Mouse (Mus musculus) MEL (cell line): ENCODE data around the gene Snx17. TPM values are rescaled to one million over a fixed set of nuclear protein-coding genes. Genes with fewer than 3 reads are reported as not detected.

ENCODE experiments used
- DNase-seq: peaks from one replicate; pipeline ENCODE4 v3.0.0; 2011; ENCODE audit warnings: low read depth, low spot score
- H3K27ac ChIP-seq: 2 replicates; pipeline ENCODE4 v1.5.1; 2012; ENCODE audit warnings: low read depth, mild to moderate bottlenecking, control low read depth, low read length, moderate library complexity; ENCODE audit not compliant: control insufficient read depth
- H3K27me3 ChIP-seq, 2 experiments: fragments of 150-350 bp in 1 of 2; sonication (generic) in 1 of 2; 2 replicates each; pipeline ENCODE4 v1.6.1; 2012; ENCODE audit warnings: low read length in 2 of 2, mild to moderate bottlenecking in 2 of 2, improper control_type of control experiment in 1 of 2, moderate library complexity in 1 of 2; ENCODE audit not compliant: insufficient read depth in 2 of 2, control insufficient read depth in 1 of 2
- H3K36me3 ChIP-seq, 2 experiments: 2 replicates each; pipeline ENCODE4 v1.6.1; 2012 to 2014; ENCODE audit warnings: low read length in 2 of 2, improper control_type of control experiment in 1 of 2, inconsistent platforms in 1 of 2, mild to moderate bottlenecking in 1 of 2; ENCODE audit not compliant: insufficient read depth in 2 of 2, control insufficient read depth in 1 of 2
- H3K4me1 ChIP-seq, 2 experiments: fragments of 150-350 bp in 1 of 2; sonication (generic) in 1 of 2; 2 replicates each; pipeline ENCODE4 v1.6.1; 2012; ENCODE audit warnings: low read length in 2 of 2, improper control_type of control experiment in 1 of 2, mild to moderate bottlenecking in 1 of 2; ENCODE audit not compliant: insufficient read depth in 2 of 2, control insufficient read depth in 1 of 2
- H3K4me3 ChIP-seq, 2 experiments: fragments of 150-350 bp in 1 of 2; sonication (generic) in 1 of 2; 2 replicates each; pipeline ENCODE4 v1.5.1; 2012; ENCODE audit warnings: low read depth in 2 of 2, low read length in 2 of 2, mild to moderate bottlenecking in 2 of 2, moderate library complexity in 2 of 2, control low read depth in 1 of 2, improper control_type of control experiment in 1 of 2; ENCODE audit not compliant: control insufficient read depth in 1 of 2, insufficient read depth in 1 of 2
- H3K79me2 ChIP-seq: 2 replicates; pipeline ENCODE4 v1.6.1; 2012; ENCODE audit warnings: mild to moderate bottlenecking, low read length, moderate library complexity; ENCODE audit not compliant: control insufficient read depth, poor library complexity, insufficient read depth
- H3K9ac ChIP-seq: 2 replicates; pipeline ENCODE4 v1.6.1; 2012; ENCODE audit warnings: low read depth, mild to moderate bottlenecking, control low read depth, low read length, moderate library complexity; ENCODE audit not compliant: control insufficient read depth, poor library complexity, severe bottlenecking
- H3K9me3 ChIP-seq: fragments of 150-350 bp; sonication (generic); replicated peaks from 2 replicates; pipeline ENCODE4 v1.6.1; 2012; ENCODE audit warnings: mild to moderate bottlenecking, low read length, improper control_type of control experiment, moderate library complexity; ENCODE audit not compliant: insufficient read depth
- BHLHE40 ChIP-seq: IDR thresholded peaks from 2 replicates; pipeline ENCODE4 v1.6.1; 2012; ENCODE audit warnings: low read depth, mild to moderate bottlenecking, inconsistent platforms, low read length, improper control_type of control experiment, borderline replicate concordance
- CHD1 ChIP-seq: IDR thresholded peaks from 2 replicates; pipeline ENCODE4 v1.6.1; 2012; ENCODE audit warnings: low read depth, mild to moderate bottlenecking, inconsistent platforms, low read length, improper control_type of control experiment
- CHD2 ChIP-seq: IDR thresholded peaks from 2 replicates; pipeline ENCODE4 v1.6.1; 2011; ENCODE audit warnings: low read length, improper control_type of control experiment
- E2F4 ChIP-seq: IDR thresholded peaks from 2 replicates; pipeline ENCODE4 v1.6.1; 2011; ENCODE audit warnings: low read depth, low read length, improper control_type of control experiment, borderline replicate concordance
- ELF1 ChIP-seq: IDR thresholded peaks from 2 replicates; pipeline ENCODE4 v1.6.1; 2014; ENCODE audit warnings: low read depth, mild to moderate bottlenecking, inconsistent platforms, low read length, improper control_type of control experiment, moderate library complexity
- ETS1 ChIP-seq: IDR thresholded peaks from 2 replicates; pipeline ENCODE4 v1.6.1; 2012; ENCODE audit warnings: low read depth, mild to moderate bottlenecking, inconsistent platforms, low read length, improper control_type of control experiment, moderate library complexity
- JUND ChIP-seq: IDR thresholded peaks from 2 replicates; pipeline ENCODE4 v1.6.1; 2011; ENCODE audit warnings: low read depth, mild to moderate bottlenecking, improper control_type of control experiment, low read length
- MAFK ChIP-seq: IDR thresholded peaks from 2 replicates; pipeline ENCODE4 v1.6.1; 2011; ENCODE audit warnings: low read depth, mild to moderate bottlenecking, low read length, improper control_type of control experiment, borderline replicate concordance
- MAX ChIP-seq: IDR thresholded peaks from 2 replicates; pipeline ENCODE4 v1.6.1; 2011; ENCODE audit warnings: low read length, improper control_type of control experiment
- MAZ ChIP-seq: IDR thresholded peaks from 2 replicates; pipeline ENCODE4 v1.6.1; 2012; ENCODE audit warnings: low read depth, mild to moderate bottlenecking, inconsistent platforms, low read length, improper control_type of control experiment
- MEF2A ChIP-seq: IDR thresholded peaks from 2 replicates; pipeline ENCODE4 v1.6.1; 2014; ENCODE audit warnings: low read depth, mild to moderate bottlenecking, inconsistent platforms, low read length, improper control_type of control experiment; ENCODE audit not compliant: poor library complexity, insufficient replicate concordance, severe bottlenecking; ENCODE audit errors: extremely low read depth
- MXI1 ChIP-seq: IDR thresholded peaks from 2 replicates; pipeline ENCODE4 v1.6.1; 2011; ENCODE audit warnings: mild to moderate bottlenecking, low read depth, low read length, improper control_type of control experiment
- MYB ChIP-seq: IDR thresholded peaks from 2 replicates; pipeline ENCODE4 v1.6.1; 2011; ENCODE audit warnings: mild to moderate bottlenecking, low read depth, low read length, improper control_type of control experiment
- NELFE ChIP-seq: IDR thresholded peaks from 2 replicates; pipeline ENCODE4 v1.6.1; 2011; ENCODE audit warnings: low read depth, low read length, improper control_type of control experiment
- NRF1 ChIP-seq: IDR thresholded peaks from 2 replicates; pipeline ENCODE4 v1.6.1; 2014; ENCODE audit warnings: low read depth, mild to moderate bottlenecking, inconsistent platforms, low read length, improper control_type of control experiment, moderate library complexity; ENCODE audit not compliant: poor library complexity, insufficient read depth, severe bottlenecking
- POLR2A ChIP-seq, 2 experiments: IDR thresholded peaks; 2 replicates each; pipeline ENCODE4 v1.6.1; 2011 to 2012; ENCODE audit warnings: low read length in 2 of 2, mild to moderate bottlenecking in 2 of 2, control low read depth in 1 of 2, improper control_type of control experiment in 1 of 2, low read depth in 1 of 2, moderate library complexity in 1 of 2; ENCODE audit not compliant: control insufficient read depth in 1 of 2, insufficient read depth in 1 of 2, poor library complexity in 1 of 2
- POLR2AphosphoS2 ChIP-seq: IDR thresholded peaks from 2 replicates; pipeline ENCODE4 v1.6.1; 2011; ENCODE audit warnings: low read length, improper control_type of control experiment
- POLR2AphosphoS5 ChIP-seq: IDR thresholded peaks from 2 replicates; pipeline ENCODE4 v1.6.1; 2012; ENCODE audit warnings: low read depth, borderline replicate concordance, mild to moderate bottlenecking, inconsistent platforms, low read length, moderate library complexity, mixed read lengths
- RAD21 ChIP-seq: IDR thresholded peaks from 2 replicates; pipeline ENCODE4 v1.6.1; 2011; ENCODE audit warnings: mild to moderate bottlenecking, low read depth, low read length, improper control_type of control experiment
- RCOR1 ChIP-seq: IDR thresholded peaks from 2 replicates; pipeline ENCODE4 v1.6.1; 2012; ENCODE audit warnings: low read depth, mild to moderate bottlenecking, inconsistent platforms, low read length, improper control_type of control experiment
- SIN3A ChIP-seq: IDR thresholded peaks from 2 replicates; pipeline ENCODE4 v1.6.1; 2012; ENCODE audit warnings: low read length, improper control_type of control experiment, inconsistent platforms
- TBP ChIP-seq: IDR thresholded peaks from 2 replicates; pipeline ENCODE4 v1.8.0; 2011; ENCODE audit warnings: low read depth, low read length, improper control_type of control experiment
- TCF12 ChIP-seq: IDR thresholded peaks from 2 replicates; pipeline ENCODE4 v1.6.1; 2014; ENCODE audit warnings: low read depth, mild to moderate bottlenecking, inconsistent platforms, low read length, improper control_type of control experiment, moderate library complexity
- UBTF ChIP-seq: IDR thresholded peaks from 2 replicates; pipeline ENCODE4 v1.6.1; 2012; ENCODE audit warnings: low read depth, mild to moderate bottlenecking, inconsistent platforms, low read length, improper control_type of control experiment, moderate library complexity, borderline replicate concordance; ENCODE audit not compliant: insufficient read depth
- USF1 ChIP-seq: IDR thresholded peaks from 2 replicates; pipeline ENCODE4 v1.6.1; 2014; ENCODE audit warnings: low read depth, mild to moderate bottlenecking, inconsistent platforms, low read length, improper control_type of control experiment, moderate library complexity
- USF2 ChIP-seq, 2 experiments: IDR thresholded peaks; 2 replicates each; pipeline ENCODE4 v1.6.1; 2011 to 2012; ENCODE audit warnings: improper control_type of control experiment in 2 of 2, low read length in 2 of 2, borderline replicate concordance in 1 of 2, inconsistent platforms in 1 of 2, low read depth in 1 of 2, mild to moderate bottlenecking in 1 of 2; ENCODE audit not compliant: insufficient read depth in 1 of 2
- ZKSCAN1 ChIP-seq: IDR thresholded peaks from 2 replicates; pipeline ENCODE4 v1.6.1; 2012; ENCODE audit warnings: low read depth, mild to moderate bottlenecking, inconsistent platforms, low read length, improper control_type of control experiment, moderate library complexity
- ZMIZ1 ChIP-seq: IDR thresholded peaks from 2 replicates; pipeline ENCODE4 v1.6.1; 2012; ENCODE audit warnings: low read depth, mild to moderate bottlenecking, inconsistent platforms, low read length, improper control_type of control experiment, moderate library complexity
- polyA plus RNA-seq, 2 experiments: library from polyadenylated mRNA; stranded (reverse) in 1 of 2; unstranded in 1 of 2; fragments of >175 nt in 1 of 2; fragments of >200 nt in 1 of 2; gene quantifications; 2 replicates each; pipeline versions ENCODE4 v1.2.1 to v1.2.4; 2012; ENCODE audit warnings: low replicate concordance in 2 of 2, low read depth in 1 of 2; ENCODE audit not compliant: insufficient read length in 2 of 2, insufficient read depth in 1 of 2, missing spikeins in 1 of 2
- total RNA-seq: library from RNA; depleted of rRNA; stranded (reverse); fragments of 300-350 nt; gene quantifications from 2 replicates; pipeline ENCODE4 v1.2.3, GENCODE M21; 2012

The Snx17 gene
- total and polyA plus RNA-seq, 3 experiments = 85.1 to 85.6 TPM; not detected in 1

GRCm38 (mm10) chr5:31153516-31154151, 39.4 kb upstream of the Snx17 start:
- Histone ChIP-seq H3K9ac (peak overlapping the region; percentile 73), H3K27ac (no peak overlapping the region), H3K27me3 (no peaks in the 10 kb centered on the region), H3K4me3 (peak overlapping the region; percentile 74 to 76), H3K4me1 (no peaks in the 10 kb centered on the region; a peak in 1 of 4 replicates), H3K79me2 (no peaks in the 10 kb centered on the region; the same call in 1 of the 2 replicates), H3K36me3 (peaks cover 0 to 17% of the 10 kb centered on the region in 2 experiments; a peak in 2 of 4 replicates), H3K9me3 (no peaks in the 10 kb centered on the region)
- no peak for TF ChIP-seq ETS1
- TF ChIP-seq TBP = 0 out of 2 replicates have a peak, but pooled peaks have one; percentile 52
- no peak for TF ChIP-seq USF2 (IDR thresholded peaks at IDR 0.05; ENCODE audit: borderline replicate concordance in 1 of 2, insufficient read depth in 1 of 2, low read depth in 1 of 2, low read length in 2 of 2)
- DNase-seq = no peak

DNA sequence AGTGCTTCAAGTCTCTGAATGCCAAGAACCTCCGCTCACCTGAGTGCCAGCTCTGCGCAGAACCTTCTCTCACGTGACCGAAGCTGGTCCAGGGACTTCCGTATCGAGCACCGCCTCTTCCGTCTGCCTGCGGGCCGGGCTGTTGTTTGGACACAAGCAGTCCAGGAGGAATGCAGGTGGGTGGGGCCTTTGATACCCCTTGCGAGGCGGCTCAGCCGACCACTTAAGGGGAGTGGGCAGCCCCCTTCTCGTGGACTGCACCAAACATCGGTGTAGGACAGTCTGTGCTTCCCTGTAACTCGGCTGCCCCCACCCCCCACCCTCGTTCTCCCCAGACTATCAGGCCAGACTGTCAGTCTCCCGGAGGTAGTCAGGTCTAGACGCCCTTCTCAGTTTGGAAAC, 38.9 kb upstream of the Snx17 start, which contains the start of gene Mpv17:
TSS of gene Mpv17 (minus strand) at position 100 of the 402 bp plus-strand sequence.
- no peaks in the 10 kb centered on the region; a peak in 1 of 4 replicates for H3K4me1 ChIP-seq
- H3K4me3 ChIP-seq = peak within 1 kb of the TSS; percentile 74 to 76
- no peaks in the 10 kb centered on the region for H3K27me3 ChIP-seq
- H3K9ac ChIP-seq = peak within 1 kb of the TSS; percentile 73
- H3K27ac ChIP-seq = peak within 1 kb of the TSS; percentile 12; the same call in 1 of the 2 replicates
- no peaks in the 10 kb centered on the region for H3K9me3 ChIP-seq
- peak; percentile 89 for DNase-seq
- H3K36me3 ChIP-seq = peaks cover 0 to 22% of the 10 kb centered on the region in 2 experiments; a peak in 2 of 4 replicates
- H3K79me2 ChIP-seq = no peaks in the 10 kb centered on the region; the same call in 1 of the 2 replicates
- TF ChIP-seq NRF1 (peak; percentile 75), MAFK (no peak), RCOR1 (no peak), MAX (peak; percentile 94), MYB (no peak), MXI1 (peak; percentile 77), TBP (no peak; the same call in 1 of the 2 replicates), CHD1 (no peak; the same call in 1 of the 2 replicates), POLR2A (IDR thresholded peaks at IDR 0.05; ENCODE audit: control insufficient read depth in 1 of 2, insufficient read depth in 1 of 2, low read depth in 1 of 2, low read length in 2 of 2, poor library complexity in 1 of 2) (peak in 1 of 2 experiments; percentile 83; a peak in 2 of 4 replicates), POLR2AphosphoS2 (peak; percentile 98), POLR2AphosphoS5 (0 out of 2 replicates have a peak, but pooled peaks have one; percentile 47), ELF1 (peak; percentile 91), CHD2 (no peak; the same call in 1 of the 2 replicates), USF1 (peak; percentile 98), BHLHE40 (peak; percentile 96), MAZ (peak; percentile 48; the same call in 1 of the 2 replicates), UBTF (no peak), JUND (no peak), USF2 (IDR thresholded peaks at IDR 0.05; ENCODE audit: borderline replicate concordance in 1 of 2, insufficient read depth in 1 of 2, low read depth in 1 of 2, low read length in 2 of 2) (peak; percentile 62 to 87), ZKSCAN1 (peak; percentile 37; the same call in 1 of the 2 replicates), NELFE (peak; percentile 62), ZMIZ1 (peak; percentile 85; the same call in 1 of the 2 replicates), SIN3A (peak; percentile 90), TCF12 (0 out of 2 replicates have a peak, but pooled peaks have one; percentile 33), RAD21 (no peak), ETS1 (no peak; the same call in 1 of the 2 replicates), E2F4 (no peak), MEF2A (no peak)
